Mouse (Mus musculus) heart, embryonic 16.5 days (tissue): ENCODE measurements around the gene Safb2. TPM values are rescaled to one million over a fixed set of nuclear protein-coding genes. Genes with fewer than 3 reads are reported as not detected.
"Not testable (repeated sequence)": the region's sequence is repeated elsewhere in the genome, so short reads cannot be mapped to it uniquely, and the experiment has no call there.

Experiments used
- ATAC-seq: fragments of 200-750 bp; cut with Nextera tagmentation; replicated peaks from 2 replicates; pipeline ENCODE4 v1.8.0; 2017; ENCODE audit warnings: moderate number of reproducible peaks; ENCODE audit not compliant: insufficient read depth, low FRiP score; ENCODE audit errors: extremely low read depth
- H3K27ac ChIP-seq: fragments of 300-500 bp; sonication (generic); 2 replicates; pipeline ENCODE4 v1.5.1; 2014; ENCODE audit warnings: mild to moderate bottlenecking, low read length, control low read depth, moderate library complexity
- H3K27me3 ChIP-seq: fragments of 300-500 bp; sonication (generic); 2 replicates; pipeline ENCODE4 v1.6.1; 2014; ENCODE audit warnings: low read length, mixed read lengths; ENCODE audit not compliant: control insufficient read depth, insufficient read depth
- H3K36me3 ChIP-seq: fragments of 300-500 bp; sonication (generic); 2 replicates; pipeline ENCODE4 v1.6.1; 2014; ENCODE audit not compliant: control insufficient read depth, insufficient read depth
- H3K4me1 ChIP-seq: fragments of 300-500 bp; sonication (generic); 2 replicates; pipeline ENCODE4 v1.6.1; 2014; ENCODE audit warnings: low read length, mixed read lengths; ENCODE audit not compliant: control insufficient read depth, insufficient read depth
- H3K4me2 ChIP-seq: fragments of 300-500 bp; sonication (generic); 2 replicates; pipeline ENCODE4 v1.6.1; 2014; ENCODE audit warnings: low read depth, mild to moderate bottlenecking, control low read depth, low read length
- H3K4me3 ChIP-seq: fragments of 300-500 bp; sonication (generic); 2 replicates; pipeline ENCODE4 v1.5.1; 2014; ENCODE audit warnings: mild to moderate bottlenecking, control low read depth, low read length
- H3K9ac ChIP-seq: fragments of 300-500 bp; sonication (generic); 2 replicates; pipeline ENCODE4 v1.6.1; 2014; ENCODE audit warnings: low read length, control low read depth
- H3K9me3 ChIP-seq: fragments of 300-500 bp; sonication (generic); replicated peaks from 2 replicates; pipeline ENCODE4 v1.6.1; 2016; ENCODE audit warnings: low read length; ENCODE audit not compliant: control insufficient read depth
- WGBS: fragments of 180-500 bp; shearing (Covaris S2); extraction: QIAGEN DNeasy Blood & Tissue Kit; methylation state at CpG from one replicate; pipeline ENCODE4 v1.1.7; 2014; 5-methylcytosine and 5-hydroxymethylcytosine counted together
- polyA plus RNA-seq: library from polyadenylated mRNA; unstranded; fragments of >200 nt; fragmentation: Nextera tagmentation; extraction: Ambion mirVana; gene quantifications from 2 replicates; pipeline ENCODE4 v1.2.1, GENCODE M21; 2015

The Safb2 gene
- polyA plus RNA-seq, 1 experiment from 2014 or later: 60.6 TPM

GRCm38 (mm10) chr17:56617628-56618027, 33.2 kb upstream of the Safb2 start:
- Histone ChIP-seq H3K4me3 (no peak overlapping the region), H3K9ac (no peak overlapping the region), H3K9me3 (no peaks in the 10 kb centered on the region), H3K27me3 (no peaks in the 10 kb centered on the region), H3K4me1 (peaks cover 16% of the 10 kb centered on the region), H3K4me2 (no peak overlapping the region), H3K27ac (no peak overlapping the region), H3K36me3 (peaks cover 62% of the 10 kb centered on the region)
- 88% methylated on average over 8 of the region's 8 CpGs for WGBS
- no peak for ATAC-seq

DNA sequence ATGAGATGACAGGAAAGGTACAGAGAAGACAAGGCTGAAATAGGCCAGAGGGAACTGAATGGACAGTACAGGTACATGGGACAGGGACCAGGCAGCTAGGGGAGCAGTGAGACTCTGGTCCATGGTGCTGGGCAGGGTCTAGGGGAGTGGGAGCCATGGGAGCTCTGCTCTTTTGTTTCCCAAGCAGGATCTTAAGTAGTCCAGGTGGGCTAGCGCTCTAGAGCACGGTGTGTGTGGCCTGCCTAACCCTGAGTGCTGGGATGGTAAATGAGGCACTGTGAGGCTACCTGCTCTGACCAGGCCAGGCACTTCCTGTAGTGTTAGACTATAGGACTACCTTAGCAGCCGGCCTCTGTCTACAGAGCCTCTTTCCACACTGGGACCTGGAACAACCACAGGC, 32.3 kb upstream of the Safb2 start:
- H3K36me3 ChIP-seq: peaks cover 57% of the 10 kb centered on the region

DNA sequence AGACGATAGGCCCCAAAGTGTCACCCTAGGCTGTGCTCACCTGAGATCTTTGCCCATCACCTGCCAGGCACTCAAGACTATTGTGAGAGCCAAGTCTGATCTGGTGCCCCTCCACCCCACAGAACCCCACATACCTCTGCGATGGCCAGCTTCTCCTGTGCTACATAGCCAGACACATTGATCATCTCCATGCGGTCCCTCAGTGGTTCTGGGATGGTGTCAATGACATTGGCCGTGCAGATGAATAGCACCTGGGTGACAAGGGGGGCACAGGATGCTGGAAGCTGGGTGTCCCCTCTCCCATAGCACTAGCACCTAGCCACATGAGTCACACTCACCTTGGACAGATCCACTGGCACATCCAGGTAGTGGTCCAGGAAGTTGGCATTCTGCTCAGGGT, 31.4 kb upstream of the Safb2 start:
- no peak overlapping the region for H3K4me2 ChIP-seq
- peaks cover 19% of the 10 kb centered on the region for H3K4me1 ChIP-seq
- no peaks in the 10 kb centered on the region for H3K27me3 ChIP-seq
- 88% methylated on average over 4 of the region's 4 CpGs for WGBS
- H3K9ac ChIP-seq: no peak overlapping the region
- peaks cover 52% of the 10 kb centered on the region for H3K36me3 ChIP-seq
- H3K27ac ChIP-seq: no peak overlapping the region
- H3K9me3 ChIP-seq: no peaks in the 10 kb centered on the region
- H3K4me3 ChIP-seq: no peak overlapping the region
- no peak for ATAC-seq

More for the DNA sequence above, 32.3 kb upstream of the Safb2 start:
- no peak overlapping the region for H3K9ac ChIP-seq
- no peaks in the 10 kb centered on the region for H3K27me3 ChIP-seq
- no peak overlapping the region for H3K27ac ChIP-seq
- H3K4me3 ChIP-seq: no peak overlapping the region
- no peaks in the 10 kb centered on the region for H3K9me3 ChIP-seq
- H3K4me1 ChIP-seq: peaks cover 19% of the 10 kb centered on the region
- no peak overlapping the region for H3K4me2 ChIP-seq
- ATAC-seq: no peak
- WGBS: 85% methylated on average over 3 of the region's 3 CpGs

- WGBS: 80% methylated on average over 11 of the region's 11 CpGs
- peaks cover 22% of the 10 kb centered on the region for H3K4me1 ChIP-seq
- H3K4me2 ChIP-seq: no peak overlapping the region
- no peaks in the 10 kb centered on the region for H3K27me3 ChIP-seq
- H3K4me3 ChIP-seq: no peak overlapping the region
- no peaks in the 10 kb centered on the region for H3K9me3 ChIP-seq
- peaks cover 48% of the 10 kb centered on the region for H3K36me3 ChIP-seq
- H3K9ac ChIP-seq: no peak overlapping the region; the same call in 1 of the 2 replicates
- ATAC-seq: no peak
- H3K27ac ChIP-seq: no peak overlapping the region
These were observed 30.9 kb upstream of the Safb2 start for GRCm38 (mm10) chr17:56615136-56615784.

DNA sequence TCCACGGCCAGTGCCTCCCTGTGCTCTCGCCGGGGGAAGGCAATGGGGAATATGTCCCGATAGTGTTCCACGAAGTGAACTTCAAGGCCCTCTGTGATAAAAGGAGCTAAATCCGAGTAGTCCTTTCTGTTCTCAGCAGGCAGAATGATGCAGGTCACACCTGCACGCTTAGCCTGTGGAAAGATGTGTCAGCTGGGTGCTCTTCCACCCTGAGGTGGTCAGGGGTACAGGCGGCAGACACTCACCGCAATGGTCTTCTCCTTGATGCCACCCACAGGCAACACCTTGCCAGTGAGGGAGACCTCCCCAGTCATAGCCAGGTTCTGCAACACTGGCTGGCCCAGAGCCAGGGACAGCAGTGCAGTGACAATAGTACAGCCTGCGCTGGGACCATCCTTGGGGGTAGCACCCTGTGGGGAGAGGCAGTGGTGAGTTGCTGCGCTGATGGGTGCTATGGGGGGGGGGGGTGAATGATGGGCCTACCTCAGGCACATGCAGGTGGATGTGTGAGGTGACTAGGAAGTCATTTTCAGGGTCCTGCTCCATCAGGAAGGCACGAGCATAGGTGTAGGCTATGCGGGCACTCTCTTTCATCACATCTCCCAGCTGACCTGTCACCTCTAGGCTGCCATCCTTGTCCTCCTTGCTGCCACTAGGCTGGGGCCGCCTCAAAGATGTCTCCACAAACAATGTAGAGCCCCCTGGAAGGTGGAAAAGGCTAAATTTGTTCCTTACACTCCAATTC, 30.2 kb upstream of the Safb2 start:
- Histone ChIP-seq H3K4me1 (peaks cover 24% of the 10 kb centered on the region), H3K9ac (peak overlapping the region; percentile 88), H3K9me3 (no peaks in the 10 kb centered on the region), H3K27ac (peak overlapping the region; percentile 11; the same call in 1 of the 2 replicates), H3K4me2 (peak overlapping the region; percentile 83), H3K36me3 (peaks cover 42% of the 10 kb centered on the region), H3K4me3 (peak overlapping the region; percentile 80), H3K27me3 (no peaks in the 10 kb centered on the region)
- WGBS: 25% methylated on average over 14 of the region's 14 CpGs
- ATAC-seq: no peak

GRCm38 (mm10) chr17:56613893-56614292, 29.5 kb upstream of the Safb2 start:
- ATAC-seq, H3K9me3 ChIP-seq, H3K27me3 ChIP-seq: not testable (repeated sequence)
- peaks cover 24% of the 10 kb centered on the region for H3K4me1 ChIP-seq
- peak overlapping the region; percentile 83 for H3K4me2 ChIP-seq
- peak overlapping the region; percentile 80 for H3K4me3 ChIP-seq
- WGBS: under 1% methylated on average over 26 of the region's 26 CpGs
- peaks cover 35% of the 10 kb centered on the region for H3K36me3 ChIP-seq
- peak overlapping the region; percentile 88 for H3K9ac ChIP-seq
- peak overlapping the region; percentile 88 for H3K27ac ChIP-seq

GRCm38 (mm10) chr17:56613236-56613844, 29.0 kb upstream of the Safb2 start, which contains the start of gene Rpl36:
Gene Rpl36, plus strand, starts transcription at chr17:56613416.
- ATAC-seq: peak; percentile 46; the same call in 1 of the 2 replicates
- Histone ChIP-seq H3K4me3 (peak within 1 kb of the TSS; percentile 80), H3K9ac (peak within 1 kb of the TSS; percentile 88), H3K36me3 (peaks cover 30% of the 10 kb centered on the region), H3K27ac (peak within 1 kb of the TSS; percentile 88), H3K27me3 (no peaks in the 10 kb centered on the region), H3K4me1 (peaks cover 29% of the 10 kb centered on the region), H3K9me3 (no peaks in the 10 kb centered on the region), H3K4me2 (peak within 1 kb of the TSS; percentile 83)
- under 1% methylated on average over 52 of the region's 52 CpGs for WGBS

- ATAC-seq, H3K4me3 ChIP-seq, H3K27me3 ChIP-seq, H3K27ac ChIP-seq, H3K9ac ChIP-seq, H3K4me2 ChIP-seq, H3K9me3 ChIP-seq: not testable (repeated sequence)
- WGBS: 75% methylated on average over 10 of the region's 10 CpGs
- Histone ChIP-seq H3K36me3 (peaks cover 22% of the 10 kb centered on the region), H3K4me1 (peaks cover 33% of the 10 kb centered on the region)
These were observed 28.2 kb upstream of the Safb2 start for GRCm38 (mm10) chr17:56612565-56612939.
